In the genomic region with DNA sequence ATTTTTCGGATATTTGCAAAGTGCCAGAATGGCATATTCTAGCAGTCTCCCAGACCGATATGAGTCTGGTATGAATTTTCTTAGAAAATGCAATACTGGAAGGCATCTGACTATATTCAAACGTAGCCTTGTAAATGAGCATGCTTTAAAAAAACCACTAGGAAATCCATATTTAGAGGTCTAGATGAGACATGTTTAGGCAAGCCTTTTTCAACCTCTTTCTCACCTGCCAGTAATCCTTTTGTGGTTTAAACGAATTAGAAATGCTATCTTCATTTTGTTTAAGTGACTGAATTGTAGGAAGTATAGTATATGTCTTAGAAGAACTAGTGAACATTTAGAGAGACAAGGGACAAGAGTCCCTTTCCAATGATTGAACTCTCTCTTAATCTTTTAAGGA, we compare ENCODE assay signal across 8 mouse cellular contexts. TPM values are rescaled to one million over a fixed set of nuclear protein-coding genes. Genes with fewer than 3 reads are reported as not detected.
DNase-seq lines count a peak whose midpoint lies in the region; ATAC-seq and TF ChIP-seq lines count a peak whose summit lies in the region.

No protein-coding gene starts in this region.

- 3% methylated on average over 4 of the region's 4 CpGs for WGBS in heart, embryonic 16.5 days
- 14% methylated on average over 4 of the region's 4 CpGs for WGBS in hindbrain, embryonic 11.5 days
- WGBS in midbrain, embryonic 10.5 days = 10% methylated on average over 4 of the region's 4 CpGs

- TF ChIP-seq RAD21 in MEL (IDR thresholded peaks at IDR 0.05; ENCODE audit: low read depth, low read length) = no peak

- no peak for ATAC-seq in heart, embryonic 16.5 days (replicated peaks; ENCODE audit: extremely low read depth, insufficient read depth, low FRiP score)
- ATAC-seq in hindbrain, embryonic 11.5 days (ENCODE audit: low FRiP score) = no peak

- H3K4me1 ChIP-seq in heart, embryonic 16.5 days (ENCODE audit: control insufficient read depth, insufficient read depth, low read length) = peaks cover 4% of the 10 kb centered on the region
- H3K4me1 ChIP-seq in MEL (ENCODE audit: control insufficient read depth in 1 of 2, insufficient read depth in 2 of 2, low read length in 2 of 2) = peaks cover 3 to 9% of the 10 kb centered on the region in 2 experiments; a peak in 3 of 4 replicates
- H3K4me1 ChIP-seq in hindbrain, embryonic 11.5 days (replicated peaks; ENCODE audit: control insufficient read depth, insufficient read depth, low read length) = no peaks in the 10 kb centered on the region
- H3K4me1 ChIP-seq in midbrain, embryonic 10.5 days = peaks cover 18% of the 10 kb centered on the region

- no peaks in the 10 kb centered on the region for H3K9me3 ChIP-seq in heart, embryonic 16.5 days (replicated peaks; ENCODE audit: control insufficient read depth, low read length)
- H3K9me3 ChIP-seq in MEL (replicated peaks; ENCODE audit: insufficient read depth, low read length) = no peaks in the 10 kb centered on the region
- no peaks in the 10 kb centered on the region for H3K9me3 ChIP-seq in hindbrain, embryonic 11.5 days (ENCODE audit: control insufficient read depth, low read length)
- no peaks in the 10 kb centered on the region for H3K9me3 ChIP-seq in midbrain, embryonic 10.5 days (replicated peaks)

- peaks cover 3% of the 10 kb centered on the region; the same call in 1 of the 2 replicates for H3K36me3 ChIP-seq in heart, embryonic 16.5 days (ENCODE audit: control insufficient read depth, insufficient read depth)
- peaks cover 0 to 11% of the 10 kb centered on the region in 2 experiments; a peak in 2 of 4 replicates for H3K36me3 ChIP-seq in MEL (ENCODE audit: control insufficient read depth in 1 of 2, insufficient read depth in 2 of 2, low read length in 2 of 2)
- H3K36me3 ChIP-seq in hindbrain, embryonic 11.5 days (ENCODE audit: control insufficient read depth, insufficient read depth, low read length) = no peaks in the 10 kb centered on the region
- H3K36me3 ChIP-seq in midbrain, embryonic 10.5 days = peaks cover 18% of the 10 kb centered on the region

- H3K4me2 ChIP-seq in heart, embryonic 16.5 days (ENCODE audit: low read depth, low read length) = peak overlapping the region; percentile 94
- peak overlapping the region; percentile 74 for H3K4me2 ChIP-seq in hindbrain, embryonic 11.5 days (replicated peaks; ENCODE audit: low read depth, low read length)

- H3K4me3 ChIP-seq in heart, embryonic 16.5 days (ENCODE audit: low read length) = peak overlapping the region; percentile 91
- peak overlapping the region; percentile 84 to 95 for H3K4me3 ChIP-seq in MEL (ENCODE audit: control insufficient read depth in 1 of 2, insufficient read depth in 1 of 2, low read depth in 2 of 2, low read length in 2 of 2)
- H3K4me3 ChIP-seq in hindbrain, embryonic 11.5 days (ENCODE audit: low read depth, low read length) = peak overlapping the region; percentile 75
- peak overlapping the region; percentile 80 for H3K4me3 ChIP-seq in midbrain, embryonic 10.5 days

- peaks cover 15% of the 10 kb centered on the region for H3K79me2 ChIP-seq in MEL (ENCODE audit: control insufficient read depth, insufficient read depth, low read length, poor library complexity)

- TF ChIP-seq CTCF in MEL (IDR thresholded peaks at IDR 0.05 in 2 of 3, conservative IDR thresholded peaks at IDR 0.05 in 1 of 3; ENCODE audit: control insufficient read depth in 1 of 3, insufficient read depth in 1 of 3, low read depth in 2 of 3, low read length in 3 of 3, poor library complexity in 1 of 3, severe bottlenecking in 1 of 3) = no peak

- no peaks in the 10 kb centered on the region for H3K27me3 ChIP-seq in heart, embryonic 16.5 days (ENCODE audit: control insufficient read depth, insufficient read depth, low read length)
- H3K27me3 ChIP-seq in MEL (ENCODE audit: control insufficient read depth in 1 of 2, insufficient read depth in 2 of 2, low read length in 2 of 2) = no peaks in the 10 kb centered on the region
- H3K27me3 ChIP-seq in hindbrain, embryonic 11.5 days (ENCODE audit: control insufficient read depth, insufficient read depth, low read length) = no peaks in the 10 kb centered on the region
- H3K27me3 ChIP-seq in midbrain, embryonic 10.5 days (ENCODE audit: low read depth, poor library complexity, severe bottlenecking) = no peaks in the 10 kb centered on the region

- intact Hi-C loops in heart, postnatal 36 days (cut with DNase I) = loop anchor here (2.0 to 5.0 kb wide), 3 partner anchors 25 to 152 kb away; partner anchors contain the start of gene Ppib

- TF ChIP-seq EP300 in MEL (IDR thresholded peaks at IDR 0.05; ENCODE audit: low read depth in 1 of 2, low read length in 2 of 2) = no peak

- DNase-seq in heart, postnatal 36 days = no peak
- DNase-seq in MEL (ENCODE audit: low read depth, low spot score) (no peak), adipocyte (ENCODE audit: low spot score) (no peak)
- DNase-seq in hindbrain, embryonic 11.5 days (ENCODE audit: low spot score) = no peak
- no peak for DNase-seq in midbrain, embryonic 10.5 days (ENCODE audit: low spot score)
- no peak for DNase-seq in adrenal gland, adult 18-20 months (ENCODE audit: low spot score in 2 of 2)
- DNase-seq in left cerebral cortex, adult 8-10 months (ENCODE audit: low spot score in 2 of 2) = no peak

- TF ChIP-seq POLR2A in MEL (IDR thresholded peaks at IDR 0.05; ENCODE audit: control insufficient read depth in 1 of 2, insufficient read depth in 1 of 2, low read depth in 1 of 2, low read length in 2 of 2, poor library complexity in 1 of 2) = no peak

- H3K27ac ChIP-seq in heart, embryonic 16.5 days (ENCODE audit: low read length) = peak overlapping the region; percentile 94
- peak overlapping the region; percentile 63 for H3K27ac ChIP-seq in MEL (ENCODE audit: control insufficient read depth, low read depth, low read length)
- no peak overlapping the region for H3K27ac ChIP-seq in hindbrain, embryonic 11.5 days (ENCODE audit: low read depth, low read length)
- H3K27ac ChIP-seq in midbrain, embryonic 10.5 days (replicated peaks) = peak overlapping the region; percentile 91

- H3K9ac ChIP-seq in heart, embryonic 16.5 days (ENCODE audit: low read length) = peak overlapping the region; percentile 91
- peak overlapping the region; percentile 85 for H3K9ac ChIP-seq in MEL (ENCODE audit: control insufficient read depth, low read depth, low read length, poor library complexity, severe bottlenecking)
- peak overlapping the region; percentile 72 for H3K9ac ChIP-seq in hindbrain, embryonic 11.5 days (ENCODE audit: low read depth, low read length)

TF ChIP-seq in MEL, 35 proteins besides CTCF, POLR2A, EP300 and RAD21:
- peak; percentile 4; the same call in 1 of the 2 replicates for TF ChIP-seq HCFC1 (IDR thresholded peaks at IDR 0.05; ENCODE audit: low read depth, low read length)
- no peak for TF ChIP-seq SMC3 (IDR thresholded peaks at IDR 0.05; ENCODE audit: low read depth, low read length)

RNA-seq across cellular contexts. Expression of gene Csnk1g1, which starts 1.1 kb away (rescaled TPM):
- 11.7 and 12.4 TPM in 2 replicates for polyA plus RNA-seq in heart, embryonic 16.5 days (2015; fragmentation: Nextera tagmentation; extraction: Ambion mirVana)
- total RNA-seq in heart, postnatal 36 days (2021) = 10 to 100 TPM in 1 of 2 experiments, 1 to 10 TPM in 1; 8.6 to 12.0 TPM
- total RNA-seq in MEL (2012; rRNA removed) = 5.1 and 6.9 TPM in 2 replicates
- polyA plus RNA-seq in MEL (2012; ENCODE audit: insufficient read depth in 1 of 2, insufficient read length in 2 of 2, low read depth in 1 of 2, low replicate concordance in 2 of 2, missing spikeins in 1 of 2) = 1 to 10 TPM in 1 of 2 experiments, not detected in 1; 7.7 TPM
- polyA plus RNA-seq in hindbrain, embryonic 11.5 days (2014; fragmentation: Nextera tagmentation; extraction: Ambion mirVana) = 22.3 and 26.0 TPM in 2 replicates
- 16.6 and 17.4 TPM in 2 replicates for polyA plus RNA-seq in midbrain, embryonic 10.5 days (2016; fragmentation: Nextera tagmentation; extraction: Ambion mirVana)
- 10 to 100 TPM; 13.7 to 14.4 TPM for total RNA-seq in adrenal gland, adult 18-20 months (2021)
- total RNA-seq in left cerebral cortex, adult 8-10 months (2022) = 10 to 100 TPM; 33.0 to 48.1 (median 44.8) TPM

RNA-seq across cellular contexts. Expression of gene Trip4, which starts 1.2 kb away (rescaled TPM):
- 21.7 and 22.5 TPM in 2 replicates for polyA plus RNA-seq in heart, embryonic 16.5 days (2015; fragmentation: Nextera tagmentation; extraction: Ambion mirVana)
- 10 to 100 TPM; 17.1 to 18.8 TPM for total RNA-seq in heart, postnatal 36 days (2021)
- 13.0 and 13.4 TPM in 2 replicates for total RNA-seq in MEL (2012; rRNA removed)
- polyA plus RNA-seq in MEL (2012; ENCODE audit: insufficient read depth in 1 of 2, insufficient read length in 2 of 2, low read depth in 1 of 2, low replicate concordance in 2 of 2, missing spikeins in 1 of 2) = 10 to 100 TPM in 1 of 2 experiments, not detected in 1; 13.5 TPM
- 35.8 and 40.7 TPM in 2 replicates for polyA plus RNA-seq in hindbrain, embryonic 11.5 days (2014; fragmentation: Nextera tagmentation; extraction: Ambion mirVana)
- 32.0 and 32.2 TPM in 2 replicates for polyA plus RNA-seq in midbrain, embryonic 10.5 days (2016; fragmentation: Nextera tagmentation; extraction: Ambion mirVana)
- 10 to 100 TPM; 28.3 to 34.7 TPM for total RNA-seq in adrenal gland, adult 18-20 months (2021)
- total RNA-seq in left cerebral cortex, adult 8-10 months (2022) = 10 to 100 TPM; 34.1 to 37.8 (median 36.4) TPM

RNA-seq across cellular contexts. Expression of gene Pclaf, which starts 19.8 kb away (rescaled TPM):
- 85.6 and 105 TPM in 2 replicates for polyA plus RNA-seq in heart, embryonic 16.5 days (2015; fragmentation: Nextera tagmentation; extraction: Ambion mirVana)
- total RNA-seq in heart, postnatal 36 days (2021) = under 1 TPM; 0.69 to 0.76 TPM
- 67.1 and 79.2 TPM in 2 replicates for total RNA-seq in MEL (2012; rRNA removed)
- polyA plus RNA-seq in MEL (2012; ENCODE audit: insufficient read depth in 1 of 2, insufficient read length in 2 of 2, low read depth in 1 of 2, low replicate concordance in 2 of 2, missing spikeins in 1 of 2) = 10 to 100 TPM in 1 of 2 experiments, not detected in 1; 99.0 TPM
- polyA plus RNA-seq in hindbrain, embryonic 11.5 days (2014; fragmentation: Nextera tagmentation; extraction: Ambion mirVana) = 176 and 188 TPM in 2 replicates
- polyA plus RNA-seq in midbrain, embryonic 10.5 days (2016; fragmentation: Nextera tagmentation; extraction: Ambion mirVana) = 258 and 306 TPM in 2 replicates
- total RNA-seq in adrenal gland, adult 18-20 months (2021) = 1 to 10 TPM; 1.1 to 1.4 TPM
- under 1 TPM in 3 of 4 experiments, not detected in 1; 0.23 to 0.44 (median 0.25) TPM for total RNA-seq in left cerebral cortex, adult 8-10 months (2022)

Comparison
In these comparisons a context has a peak if more than half of its experiments do, and no peak if none do; other contexts are left out.
1. RNA of gene Pclaf, which starts 19.8 kb away (total RNA-seq): 67.1 to 79.2 TPM in MEL; 1.1 to 1.4 TPM in adrenal gland, adult 18-20 months, 0.69 to 0.76 TPM in heart, postnatal 36 days and 0.23 to 0.44 TPM in left cerebral cortex, adult 8-10 months; every median in the first group is over 10 times any median in the second.
2. Peak in every context shown above with its lines, with median percentiles within 50 percentile points of each other: H3K4me3 ChIP-seq and H3K9ac ChIP-seq.